Mouse (Mus musculus): ENCODE data around the gene Gm20388. TPM values are rescaled to one million over a fixed set of nuclear protein-coding genes. Genes with fewer than 3 reads are reported as not detected.

Gene Gm20388
- total RNA-seq, 2 experiments from 2014 or later = 2.2 to 7.6 TPM

GRCm38 (mm10) chr8:120473729-120474364 is 563.2 kb downstream of the Gm20388 start:
- DNase-seq (ENCODE audit: low spot score in 2 of 2) = no peak
- Histone ChIP-seq H3K27ac (no peak overlapping the region), H3K4me3 (no peak overlapping the region)
- TF ChIP-seq CTCF (conservative IDR thresholded peaks at IDR 0.05) = no peak

GRCm38 (mm10) chr8:120474496-120475235 is 564.0 kb downstream of the Gm20388 start:
- no peak for DNase-seq (ENCODE audit: low spot score in 2 of 2)
- no peak for TF ChIP-seq CTCF (conservative IDR thresholded peaks at IDR 0.05)
- no peak overlapping the region for H3K4me3 ChIP-seq
- H3K27ac ChIP-seq = peak overlapping the region; percentile 20; the same call in 1 of the 2 replicates

- DNase-seq (ENCODE audit: low spot score in 2 of 2) = no peak
- Histone ChIP-seq H3K4me3 (no peak overlapping the region), H3K27ac (no peak overlapping the region)
- TF ChIP-seq CTCF (conservative IDR thresholded peaks at IDR 0.05) = no peak
These were observed 565.0 kb downstream of the Gm20388 start for GRCm38 (mm10) chr8:120475462-120476201.

GRCm38 (mm10) chr8:120476711-120477575 is 566.3 kb downstream of the Gm20388 start:
- H3K27ac ChIP-seq = peak overlapping the region; percentile 63; the same call in 1 of the 2 replicates
- no peak for TF ChIP-seq CTCF (conservative IDR thresholded peaks at IDR 0.05)

GRCm38 (mm10) chr8:120478754-120479153 is 568.1 kb downstream of the Gm20388 start:
- no peak for DNase-seq (ENCODE audit: low spot score in 2 of 2)
- no peak for TF ChIP-seq CTCF (conservative IDR thresholded peaks at IDR 0.05)
- Histone ChIP-seq H3K4me3 (no peak overlapping the region), H3K27ac (no peak overlapping the region)

More at GRCm38 (mm10) chr8:120476711-120477575, 566.3 kb downstream of the Gm20388 start:
- H3K4me3 ChIP-seq = no peak overlapping the region
- DNase-seq (ENCODE audit: low spot score in 2 of 2) = no peak

- no peak for DNase-seq (ENCODE audit: low spot score in 2 of 2)
- H3K4me3 ChIP-seq = no peak overlapping the region
- no peak for TF ChIP-seq CTCF (conservative IDR thresholded peaks at IDR 0.05)
- no peak overlapping the region for H3K27ac ChIP-seq
These were observed 569.0 kb downstream of the Gm20388 start for GRCm38 (mm10) chr8:120479691-120480090.

- H3K27ac ChIP-seq = no peak overlapping the region
- no peak overlapping the region for H3K4me3 ChIP-seq
- no peak for TF ChIP-seq CTCF (conservative IDR thresholded peaks at IDR 0.05)
- DNase-seq (ENCODE audit: low spot score in 2 of 2) = no peak
These were observed 571.5 kb downstream of the Gm20388 start for GRCm38 (mm10) chr8:120482015-120482689.

GRCm38 (mm10) chr8:120484460-120484859 is 573.8 kb downstream of the Gm20388 start:
- no peak for TF ChIP-seq CTCF (conservative IDR thresholded peaks at IDR 0.05)
- Histone ChIP-seq H3K27ac (peak overlapping the region; percentile 87), H3K4me3 (no peak overlapping the region)
- DNase-seq (ENCODE audit: low spot score in 2 of 2) = no peak

GRCm38 (mm10) chr8:120485116-120485515 is 574.5 kb downstream of the Gm20388 start:
- TF ChIP-seq CTCF (conservative IDR thresholded peaks at IDR 0.05) = no peak
- no peak for DNase-seq (ENCODE audit: low spot score in 2 of 2)
- no peak overlapping the region for H3K4me3 ChIP-seq
- H3K27ac ChIP-seq = peak overlapping the region; percentile 87

GRCm38 (mm10) chr8:120485551-120486476 is 575.2 kb downstream of the Gm20388 start:
- peak overlapping the region; percentile 67 for H3K4me3 ChIP-seq
- DNase-seq (ENCODE audit: low spot score in 2 of 2) = no peak
- H3K27ac ChIP-seq = peak overlapping the region; percentile 100
- TF ChIP-seq CTCF (conservative IDR thresholded peaks at IDR 0.05) = no peak
